Mouse (Mus musculus): ENCODE measurements around the gene Slc25a10. TPM values are rescaled to one million over a fixed set of nuclear protein-coding genes. Genes with fewer than 3 reads are reported as not detected.

Slc25a10 gene
- total and polyA plus RNA-seq, 2 experiments: 121 to 445 TPM

GRCm38 (mm10) chr11:120485251-120485650 lies 6.4 kb upstream of the Slc25a10 start:
- peak overlapping the region; percentile 91 for H3K4me3 ChIP-seq (ENCODE audit: insufficient read depth, low read depth, low read length)
- H3K27me3 ChIP-seq (ENCODE audit: control insufficient read depth, insufficient read depth, low read length): no peaks in the 10 kb centered on the region
- peaks cover 24% of the 10 kb centered on the region for H3K36me3 ChIP-seq (ENCODE audit: control insufficient read depth, insufficient read depth, low read length)
- H3K27ac ChIP-seq (replicated peaks; ENCODE audit: insufficient read depth, low read depth, low read length): peak overlapping the region; percentile 95
- WGBS: 2% methylated on average over 10 of the region's 10 CpGs
- peaks cover 17% of the 10 kb centered on the region for H3K4me1 ChIP-seq (ENCODE audit: control insufficient read depth, insufficient read depth, low read length)
- peaks cover 9% of the 10 kb centered on the region; the same call in 1 of the 2 replicates for H3K79me2 ChIP-seq (ENCODE audit: control insufficient read depth, insufficient read depth, low read length)
- peak; percentile 87 for DNase-seq (ENCODE audit: extremely low read depth, low read depth, low spot score)
- H3K9ac ChIP-seq (ENCODE audit: low read depth, low read length): peak overlapping the region; percentile 97
- TF ChIP-seq CTCF (IDR thresholded peaks at IDR 0.05; ENCODE audit: low read depth, low read length) (no peak), POLR2A (IDR thresholded peaks at IDR 0.05; ENCODE audit: extremely low read depth, insufficient read depth, low read length) (no peak)

- H3K4me1 ChIP-seq (ENCODE audit: control insufficient read depth, insufficient read depth, low read length): peaks cover 31% of the 10 kb centered on the region
- no peaks in the 10 kb centered on the region for H3K27me3 ChIP-seq (ENCODE audit: control insufficient read depth, insufficient read depth, low read length)
- WGBS: 70% methylated on average over 4 of the region's 4 CpGs
- peaks cover 15% of the 10 kb centered on the region; the same call in 1 of the 2 replicates for H3K36me3 ChIP-seq (ENCODE audit: control insufficient read depth, insufficient read depth, low read length)
- no peak overlapping the region for H3K27ac ChIP-seq (replicated peaks; ENCODE audit: insufficient read depth, low read depth, low read length)
- H3K4me3 ChIP-seq (ENCODE audit: insufficient read depth, low read depth, low read length): no peak overlapping the region
- peaks cover 9% of the 10 kb centered on the region; the same call in 1 of the 2 replicates for H3K79me2 ChIP-seq (ENCODE audit: control insufficient read depth, insufficient read depth, low read length)
- DNase-seq (ENCODE audit: extremely low read depth, low read depth, low spot score): no peak
- TF ChIP-seq CTCF (IDR thresholded peaks at IDR 0.05; ENCODE audit: low read depth, low read length) (no peak), POLR2A (IDR thresholded peaks at IDR 0.05; ENCODE audit: extremely low read depth, insufficient read depth, low read length) (no peak)
- H3K9ac ChIP-seq (ENCODE audit: low read depth, low read length): no peak overlapping the region
These were observed 3.1 kb upstream of the Slc25a10 start for GRCm38 (mm10) chr11:120488516-120488915.

- Histone ChIP-seq H3K79me2 (ENCODE audit: control insufficient read depth, insufficient read depth, low read length) (peaks cover 9% of the 10 kb centered on the region; the same call in 1 of the 2 replicates), H3K4me1 (ENCODE audit: control insufficient read depth, insufficient read depth, low read length) (peaks cover 32% of the 10 kb centered on the region), H3K9ac (ENCODE audit: low read depth, low read length) (no peak overlapping the region; the same call in 1 of the 2 replicates), H3K27ac (replicated peaks; ENCODE audit: insufficient read depth, low read depth, low read length) (peak overlapping the region; percentile 93), H3K4me3 (ENCODE audit: insufficient read depth, low read depth, low read length) (no peak overlapping the region), H3K27me3 (ENCODE audit: control insufficient read depth, insufficient read depth, low read length) (no peaks in the 10 kb centered on the region), H3K36me3 (ENCODE audit: control insufficient read depth, insufficient read depth, low read length) (peaks cover 15% of the 10 kb centered on the region; the same call in 1 of the 2 replicates)
- peak; percentile 100 for DNase-seq (ENCODE audit: extremely low read depth, low read depth, low spot score)
- TF ChIP-seq POLR2A (IDR thresholded peaks at IDR 0.05; ENCODE audit: extremely low read depth, insufficient read depth, low read length) (no peak; the same call in 1 of the 2 replicates), CTCF (IDR thresholded peaks at IDR 0.05; ENCODE audit: low read depth, low read length) (peak; percentile 85)
- 37% methylated on average over 4 of the region's 4 CpGs for WGBS
These were observed 2.4 kb upstream of the Slc25a10 start for GRCm38 (mm10) chr11:120489054-120489761.

- Histone ChIP-seq H3K4me3 (ENCODE audit: insufficient read depth, low read depth, low read length) (no peak overlapping the region), H3K9ac (ENCODE audit: low read depth, low read length) (peak overlapping the region; percentile 58), H3K36me3 (ENCODE audit: control insufficient read depth, insufficient read depth, low read length) (peaks cover 24% of the 10 kb centered on the region; the same call in 1 of the 2 replicates), H3K27me3 (ENCODE audit: control insufficient read depth, insufficient read depth, low read length) (no peaks in the 10 kb centered on the region), H3K27ac (replicated peaks; ENCODE audit: insufficient read depth, low read depth, low read length) (peak overlapping the region; percentile 93), H3K4me1 (ENCODE audit: control insufficient read depth, insufficient read depth, low read length) (peaks cover 33% of the 10 kb centered on the region), H3K79me2 (ENCODE audit: control insufficient read depth, insufficient read depth, low read length) (peaks cover 4% of the 10 kb centered on the region; the same call in 1 of the 2 replicates)
- DNase-seq (ENCODE audit: extremely low read depth, low read depth, low spot score): peak; percentile 87
- no peak for TF ChIP-seq POLR2A (IDR thresholded peaks at IDR 0.05; ENCODE audit: extremely low read depth, insufficient read depth, low read length)
- TF ChIP-seq CTCF (IDR thresholded peaks at IDR 0.05; ENCODE audit: low read depth, low read length): no peak
- 22% methylated on average over 4 of the region's 4 CpGs for WGBS
These were observed 1.2 kb upstream of the Slc25a10 start for GRCm38 (mm10) chr11:120490291-120491046.

- Histone ChIP-seq H3K27me3 (ENCODE audit: control insufficient read depth, insufficient read depth, low read length) (no peaks in the 10 kb centered on the region), H3K4me3 (ENCODE audit: insufficient read depth, low read depth, low read length) (peak overlapping the region; percentile 93), H3K9ac (ENCODE audit: low read depth, low read length) (peak overlapping the region; percentile 94), H3K27ac (replicated peaks; ENCODE audit: insufficient read depth, low read depth, low read length) (peak overlapping the region; percentile 96), H3K36me3 (ENCODE audit: control insufficient read depth, insufficient read depth, low read length) (peaks cover 26% of the 10 kb centered on the region), H3K79me2 (ENCODE audit: control insufficient read depth, insufficient read depth, low read length) (no peaks in the 10 kb centered on the region; the same call in 1 of the 2 replicates), H3K4me1 (ENCODE audit: control insufficient read depth, insufficient read depth, low read length) (peaks cover 32% of the 10 kb centered on the region)
- peak; percentile 87 for DNase-seq (ENCODE audit: extremely low read depth, low read depth, low spot score)
- TF ChIP-seq POLR2A (IDR thresholded peaks at IDR 0.05; ENCODE audit: extremely low read depth, insufficient read depth, low read length) (peak; percentile 66; the same call in 1 of the 2 replicates), CTCF (IDR thresholded peaks at IDR 0.05; ENCODE audit: low read depth, low read length) (peak; percentile 72)
- under 1% methylated on average over 48 of the region's 48 CpGs for WGBS
These were observed 611 bp downstream of the Slc25a10 start for GRCm38 (mm10) chr11:120492024-120492877.

All from liver, adult 2 months (tissue).